Mouse (Mus musculus) kidney, postnatal 14 days (tissue): Measurements from ENCODE around the gene Tas2r115.
"Not testable (repeated sequence)": the region's sequence is repeated elsewhere in the genome, so short reads cannot be mapped to it uniquely, and the experiment has no call there.

ENCODE experiments used
- DNase-seq: peaks from one replicate; pipeline ENCODE4 v3.0.0; 2022; ENCODE audit warnings: mixed read lengths

Gene Tas2r115

GRCm38 (mm10) chr6:132737935-132738334, at the start of gene Tas2r115:
Gene Tas2r115, minus strand, starts transcription at chr6:132738035.
- no peak for DNase-seq

GRCm38 (mm10) chr6:132778062-132778461, 40.2 kb upstream of the Tas2r115 start, which contains the start of gene Tas2r136:
Gene Tas2r136, minus strand, starts transcription at chr6:132778162.
- no peak for DNase-seq

DNA sequence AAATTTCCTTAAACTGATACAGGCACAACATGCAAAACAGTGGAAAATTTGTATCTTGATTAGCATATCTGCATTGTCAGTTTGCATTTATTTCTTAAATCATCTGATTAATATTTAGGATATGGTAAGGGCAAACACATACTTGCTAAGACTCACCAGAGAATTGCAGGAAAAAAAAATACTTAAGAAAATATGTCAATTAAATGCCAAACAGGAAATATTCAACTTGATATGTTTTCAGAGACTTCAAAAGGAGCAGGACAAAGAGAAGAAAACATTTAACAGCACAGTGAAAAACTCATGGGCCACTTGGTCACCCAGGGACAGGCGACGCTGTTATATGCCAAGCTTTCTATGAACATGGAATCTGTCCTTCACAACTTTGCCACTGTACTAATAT, 24.0 kb upstream of the Tas2r115 start, which contains the start of gene Tas2r102:
Gene Tas2r102 (plus strand): TSS at position 301 of the 400 bp plus-strand sequence.
- DNase-seq: no peak

DNA sequence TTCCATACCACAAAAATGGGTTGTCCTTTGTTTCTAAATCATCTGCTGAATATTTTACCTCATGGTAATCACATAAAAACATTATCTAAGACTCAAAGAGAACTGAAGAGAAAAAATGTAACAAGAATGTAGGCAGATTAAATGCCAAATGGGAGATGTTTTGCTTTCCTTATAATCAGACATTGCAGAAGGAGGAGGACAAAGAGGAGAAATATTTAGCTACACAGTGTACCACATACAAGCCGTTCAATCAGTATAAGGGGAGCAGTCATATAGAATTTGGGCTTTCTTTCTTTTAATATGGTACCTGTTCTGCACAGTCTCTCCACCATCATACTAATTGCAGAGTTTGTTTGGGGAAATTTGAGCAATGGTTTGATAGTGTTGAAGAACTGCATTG, 16.6 kb upstream of the Tas2r115 start, which contains the start of gene Tas2r124:
Gene Tas2r124 (plus strand): TSS at position 301 of the 400 bp plus-strand sequence.
- DNase-seq: no peak

GRCm38 (mm10) chr6:132750206-132750605, 12.4 kb upstream of the Tas2r115 start:
- DNase-seq: no peak

DNA sequence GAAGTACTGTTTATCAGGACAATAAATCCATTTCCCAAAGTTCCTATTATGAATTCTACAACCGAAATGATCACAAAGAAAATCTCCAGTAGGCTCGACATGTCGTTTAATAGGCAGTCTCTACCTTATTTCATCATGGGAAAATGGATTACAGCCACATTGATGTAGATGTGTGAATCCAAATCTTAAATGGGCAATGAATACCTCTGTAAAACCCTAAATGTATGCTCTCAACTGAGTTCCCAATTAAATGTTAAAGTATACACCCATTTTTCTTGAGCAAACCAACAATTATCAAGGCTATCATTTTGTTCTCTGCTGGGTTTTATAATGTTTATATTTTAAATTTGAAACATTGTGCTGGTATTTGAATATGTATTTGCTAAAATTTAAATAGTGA, 26.0 kb downstream of the Tas2r115 start, which contains the start of gene Tas2r122:
Gene Tas2r122 (minus strand): TSS at position 101 of the 400 bp plus-strand sequence.
- no peak for DNase-seq

GRCm38 (mm10) chr6:132700907-132701306, 36.9 kb downstream of the Tas2r115 start, which contains the start of gene Tas2r121:
Gene Tas2r121, minus strand, starts transcription at chr6:132701007.
- DNase-seq: no peak

- DNase-seq: not testable (repeated sequence)
Measured at GRCm38 (mm10) chr6:132691596-132691995, 46.2 kb downstream of the Tas2r115 start.
